Mouse (Mus musculus) adrenal gland (tissue): ENCODE data around the gene Msi1.

Source experiments
- intact Hi-C: fragments of 180-260 bp; cut with DNase I; formaldehyde crosslinking; loops from one replicate; pipeline ENCODE4 v1.15.1; 2025
- long read RNA-seq, 2 experiments: library from polyadenylated mRNA; unstranded; transcript quantifications; one replicate each; pipeline ENCODE4 v2.0.0; 2020; ENCODE audit warnings: borderline replicate concordance in 1 of 2; ENCODE audit not compliant: insufficient replicate concordance in 1 of 2

The Msi1 gene
- long read RNA-seq, experiment 1: 0 reads
- long read RNA-seq, experiment 2: 0 reads

GRCm38 (mm10) chr5:115429359-115430186 is at the start of gene Msi1:
TSS of gene Msi1 (plus strand) at chr5:115429599.
- intact Hi-C loops: no loop called here

GRCm38 (mm10) chr5:115391935-115392334 is 37.5 kb upstream of the Msi1 start:
- intact Hi-C loops: no loop called here

GRCm38 (mm10) chr5:115392969-115393368 is 36.4 kb upstream of the Msi1 start:
- intact Hi-C loops: no loop called here

GRCm38 (mm10) chr5:115394223-115394622 is 35.2 kb upstream of the Msi1 start:
- intact Hi-C loops: no loop called here

GRCm38 (mm10) chr5:115394836-115395235 is 34.6 kb upstream of the Msi1 start:
- intact Hi-C loops: no loop called here

GRCm38 (mm10) chr5:115396654-115397053 is 32.7 kb upstream of the Msi1 start:
- intact Hi-C loops: no loop called here

- intact Hi-C loops: no loop called here
These were observed 31.3 kb upstream of the Msi1 start for GRCm38 (mm10) chr5:115397839-115398780.

GRCm38 (mm10) chr5:115402063-115402462 is 27.3 kb upstream of the Msi1 start:
- intact Hi-C loops: no loop called here

- intact Hi-C loops: no loop called here
These were observed 25.8 kb upstream of the Msi1 start for GRCm38 (mm10) chr5:115403436-115404140.

- intact Hi-C loops: no loop called here
These were observed 25.1 kb upstream of the Msi1 start for GRCm38 (mm10) chr5:115404241-115404794.

- intact Hi-C loops: no loop called here
These were observed 24.2 kb upstream of the Msi1 start for GRCm38 (mm10) chr5:115405205-115405604.

- intact Hi-C loops: no loop called here
These were observed 21.3 kb upstream of the Msi1 start for GRCm38 (mm10) chr5:115408110-115408509.

- intact Hi-C loops: no loop called here
These were observed 14.0 kb upstream of the Msi1 start for GRCm38 (mm10) chr5:115415111-115416085.

- intact Hi-C loops: no loop called here
These were observed 504 bp upstream of the Msi1 start for GRCm38 (mm10) chr5:115428831-115429358.

- intact Hi-C loops: no loop called here
These were observed 975 bp downstream of the Msi1 start for GRCm38 (mm10) chr5:115430187-115430960.

GRCm38 (mm10) chr5:115431061-115431897 is 1.9 kb downstream of the Msi1 start:
- intact Hi-C loops: no loop called here

- intact Hi-C loops: no loop called here
These were observed 2.5 kb downstream of the Msi1 start for GRCm38 (mm10) chr5:115431898-115432259.

GRCm38 (mm10) chr5:115432395-115432794 is 3.0 kb downstream of the Msi1 start:
- intact Hi-C loops: no loop called here
